ENCODE assay signal across 19 mouse cellular contexts in genomic region chr13:9371387-9371786, GRCm38 (mm10).
"Had no signal": no experiment of that assay in that cellular context is flagged by ENCODE, and none has a peak within 500 bp of the region (broad histone marks: within the 10 kb centered on the region; RNA-seq: fewer than 3 reads in every experiment).

No protein-coding gene starts in this region.

- H3K4me3 ChIP-seq: midbrain, embryonic 10.5 days; midbrain, embryonic 12.5 days; myocyte; neural tube, embryonic 13.5 days; neural tube, embryonic 15.5 days had no signal

- ATAC-seq: midbrain, embryonic 16.5 days had no signal

- DNase-seq: lung, adult 18-20 months; lung, embryonic 14.5 days; lung, postnatal 10 days; lung, postnatal 4 days; midbrain, embryonic 14.5 days; retina, postnatal 1 day; right cerebral cortex, adult 18-20 months; right cerebral cortex, postnatal 25 days; right cerebral cortex, postnatal 4 days; spleen, adult 18-20 months; thymus, adult 2 months; thymus, postnatal 25 days; thymus, postnatal 4 days had no signal

- H3K4me1 ChIP-seq: midbrain, embryonic 10.5 days; midbrain, embryonic 12.5 days; neural tube, embryonic 13.5 days had no signal

- H3K4me2 ChIP-seq: lung, embryonic 14.5 days; midbrain, embryonic 12.5 days; neural tube, embryonic 13.5 days; neural tube, embryonic 15.5 days had no signal

- H3K9me3 ChIP-seq: midbrain, embryonic 10.5 days; midbrain, embryonic 12.5 days; neural tube, embryonic 13.5 days; neural tube, embryonic 15.5 days had no signal

- H3K27me3 ChIP-seq: midbrain, embryonic 12.5 days; neural tube, embryonic 13.5 days; neural tube, embryonic 15.5 days had no signal

- H3K36me3 ChIP-seq: midbrain, embryonic 10.5 days; midbrain, embryonic 12.5 days; neural tube, embryonic 13.5 days; neural tube, embryonic 15.5 days had no signal

- H3K9ac ChIP-seq: lung, embryonic 14.5 days; midbrain, embryonic 12.5 days; neural tube, embryonic 13.5 days; neural tube, embryonic 15.5 days had no signal

- H3K27ac ChIP-seq: midbrain, embryonic 10.5 days; midbrain, embryonic 12.5 days; neural tube, embryonic 13.5 days; neural tube, embryonic 15.5 days had no signal
